Comparison of ENCODE assay signal across 8 mouse cellular contexts in genomic region chr5:148397911-148398310, GRCm38 (mm10). TPM values are rescaled to one million over a fixed set of nuclear protein-coding genes. Genes with fewer than 3 reads are reported as not detected.
DNase-seq lines count a peak whose midpoint lies in the region; ATAC-seq and TF ChIP-seq lines count a peak whose summit lies in the region.

No protein-coding gene starts in this region.

- H3K27ac ChIP-seq in heart, embryonic 15.5 days = no peak overlapping the region
- H3K27ac ChIP-seq in forebrain, embryonic 13.5 days = no peak overlapping the region
- no peak overlapping the region for H3K27ac ChIP-seq in midbrain, embryonic 14.5 days (replicated peaks; ENCODE audit: low read depth, low read length)
- no peak overlapping the region for H3K27ac ChIP-seq in gastrocnemius, adult 2 months

- H3K4me1 ChIP-seq in heart, embryonic 15.5 days (replicated peaks) = peaks cover 12% of the 10 kb centered on the region
- peaks cover 18% of the 10 kb centered on the region for H3K4me1 ChIP-seq in forebrain, embryonic 13.5 days
- H3K4me1 ChIP-seq in midbrain, embryonic 14.5 days (ENCODE audit: control insufficient read depth, insufficient read depth, low read length) = no peaks in the 10 kb centered on the region

- no peaks in the 10 kb centered on the region for H3K27me3 ChIP-seq in heart, embryonic 15.5 days
- H3K27me3 ChIP-seq in forebrain, embryonic 13.5 days = no peaks in the 10 kb centered on the region
- no peaks in the 10 kb centered on the region for H3K27me3 ChIP-seq in midbrain, embryonic 14.5 days (ENCODE audit: control insufficient read depth, insufficient read depth, low read length)

- peak overlapping the region; percentile 91; the same call in 1 of the 2 replicates for H3K4me2 ChIP-seq in heart, embryonic 15.5 days
- peak overlapping the region; percentile 99 for H3K4me2 ChIP-seq in forebrain, embryonic 13.5 days
- peak overlapping the region; percentile 97 for H3K4me2 ChIP-seq in midbrain, embryonic 14.5 days (ENCODE audit: low read length)

- intact Hi-C loops in heart, postnatal 10 days (cut with DNase I) = loop anchor here (5.0 kb wide), 1 partner anchor 56 kb away; no protein-coding TSS in a partner anchor
- intact Hi-C loops in gastrocnemius, adult 2 months (cut with DNase I) = no loop called here

- DNase-seq in heart, postnatal 10 days = no peak
- peak; percentile 66 for DNase-seq in ES-CJ7 (ENCODE audit: low read depth, low spot score)
- no peak for DNase-seq in midbrain, embryonic 14.5 days
- DNase-seq in gastrocnemius, adult 2 months = no peak
- DNase-seq in lung, postnatal 10 days = no peak
- no peak for DNase-seq in lung, postnatal 14 days

- WGBS in heart, embryonic 15.5 days = 68% methylated on average over 5 of the region's 5 CpGs
- WGBS in forebrain, embryonic 13.5 days = 42% methylated on average over 5 of the region's 5 CpGs
- 57% methylated on average over 5 of the region's 5 CpGs for WGBS in midbrain, embryonic 14.5 days

- TF ChIP-seq CTCF in gastrocnemius, adult 2 months (IDR thresholded peaks at IDR 0.05) = no peak

- no peaks in the 10 kb centered on the region for H3K36me3 ChIP-seq in heart, embryonic 15.5 days
- H3K36me3 ChIP-seq in forebrain, embryonic 13.5 days (ENCODE audit: poor library complexity, severe bottlenecking) = peaks cover 14% of the 10 kb centered on the region
- H3K36me3 ChIP-seq in midbrain, embryonic 14.5 days (ENCODE audit: control insufficient read depth, insufficient read depth, low read length) = no peaks in the 10 kb centered on the region

- H3K4me3 ChIP-seq in heart, embryonic 15.5 days = no peak overlapping the region; the same call in 1 of the 2 replicates
- H3K4me3 ChIP-seq in forebrain, embryonic 13.5 days = no peak overlapping the region
- no peak overlapping the region for H3K4me3 ChIP-seq in midbrain, embryonic 14.5 days (replicated peaks; ENCODE audit: low read depth, low read length)
- H3K4me3 ChIP-seq in gastrocnemius, adult 2 months = no peak overlapping the region

- H3K9me3 ChIP-seq in heart, embryonic 15.5 days (replicated peaks) = no peaks in the 10 kb centered on the region
- no peaks in the 10 kb centered on the region for H3K9me3 ChIP-seq in forebrain, embryonic 13.5 days (replicated peaks)
- no peaks in the 10 kb centered on the region for H3K9me3 ChIP-seq in midbrain, embryonic 14.5 days (ENCODE audit: control insufficient read depth, low read length)

- no peak overlapping the region for H3K9ac ChIP-seq in heart, embryonic 15.5 days
- peak overlapping the region; percentile 14; the same call in 1 of the 2 replicates for H3K9ac ChIP-seq in forebrain, embryonic 13.5 days
- H3K9ac ChIP-seq in midbrain, embryonic 14.5 days (replicated peaks; ENCODE audit: low read length) = no peak overlapping the region

- ATAC-seq in heart, embryonic 15.5 days (replicated peaks; ENCODE audit: insufficient number of reproducible peaks, insufficient read depth, low FRiP score, low read depth) = no peak
- no peak for ATAC-seq in forebrain, embryonic 13.5 days
- ATAC-seq in midbrain, embryonic 14.5 days (ENCODE audit: low FRiP score, low TSS enrichment) = no peak

RNA-seq across cellular contexts. Expression of gene Slc7a1, which starts 1.8 kb away (rescaled TPM):
- 13.6 and 17.1 TPM in 2 replicates for polyA plus RNA-seq in heart, embryonic 15.5 days (2015; fragmentation: Nextera tagmentation; extraction: Ambion mirVana)
- total RNA-seq in heart, postnatal 10 days (2021) = 10 to 100 TPM; 22.5 to 23.5 TPM
- 24.4 and 27.2 TPM in 2 replicates for polyA plus RNA-seq in forebrain, embryonic 13.5 days (2015; fragmentation: Nextera tagmentation; extraction: Ambion mirVana)
- polyA plus RNA-seq in midbrain, embryonic 14.5 days (2014; fragmentation: Nextera tagmentation; extraction: Ambion mirVana) = 38.8 and 46.8 TPM in 2 replicates
- 1 to 10 TPM; 2.4 to 3.0 TPM for total RNA-seq in gastrocnemius, adult 2 months (2021)
